Mouse (Mus musculus) kidney, adult 2 months (tissue): ENCODE measurements around the gene Xylt1.

Source experiments
- CTCF ChIP-seq: fragments of 200-500 bp; conservative IDR thresholded peaks from 2 replicates; pipeline ENCODE4 v1.5.1; 2011; ENCODE audit warnings: low read depth, mild to moderate bottlenecking, control low read depth, low read length, moderate library complexity, mixed read lengths; ENCODE audit not compliant: insufficient read depth, insufficient read length
- POLR2A ChIP-seq: fragments of 200-500 bp; IDR thresholded peaks from one replicate; pipeline ENCODE4 v1.6.1; 2011; ENCODE audit warnings: low read depth, low read length, control low read depth

- TF ChIP-seq CTCF = no peak
- no peak for TF ChIP-seq POLR2A
Measured at GRCm38 (mm10) chr7:117614346-117614745, 233.6 kb downstream of the Xylt1 start.
